Mouse (Mus musculus) 3134 (cell line): ENCODE data around the gene Gimap7.
A peak's percentile ranks its signal among the peaks of the same experiment; 100 is the strongest.

Source experiments
- DNase-seq: peaks from one replicate; pipeline ENCODE4 v3.0.0-alpha.2; 2011; ENCODE audit warnings: low spot score; ENCODE audit not compliant: insufficient read length; ENCODE audit errors: extremely low read depth

Gene Gimap7

GRCm38 (mm10) chr6:48739780-48740055 is 21.3 kb downstream of the Gimap7 start:
- no peak for DNase-seq

GRCm38 (mm10) chr6:48740501-48741169 is 22.2 kb downstream of the Gimap7 start:
- DNase-seq = no peak

- DNase-seq = no peak
These were observed 22.9 kb downstream of the Gimap7 start for GRCm38 (mm10) chr6:48741273-48741672.

GRCm38 (mm10) chr6:48741711-48742206 is 23.3 kb downstream of the Gimap7 start:
- no peak for DNase-seq

- DNase-seq = no peak
These were observed 24.3 kb downstream of the Gimap7 start for GRCm38 (mm10) chr6:48742422-48743351.

GRCm38 (mm10) chr6:48745490-48745889 is 27.1 kb downstream of the Gimap7 start:
- no peak for DNase-seq

- DNase-seq = no peak
These were observed 27.8 kb downstream of the Gimap7 start, which contains the start of gene Gimap5 for GRCm38 (mm10) chr6:48745959-48746889. Gene Gimap5, plus strand, starts transcription at chr6:48746197.

GRCm38 (mm10) chr6:48747091-48747966 is 28.9 kb downstream of the Gimap7 start:
- no peak for DNase-seq

- no peak for DNase-seq
These were observed 45.3 kb downstream of the Gimap7 start for GRCm38 (mm10) chr6:48763567-48764270.

GRCm38 (mm10) chr6:48764496-48764895 is 46.1 kb downstream of the Gimap7 start:
- no peak for DNase-seq

- no peak for DNase-seq
These were observed 49.9 kb downstream of the Gimap7 start for GRCm38 (mm10) chr6:48768178-48768869.

GRCm38 (mm10) chr6:48768933-48769332 is 50.5 kb downstream of the Gimap7 start:
- DNase-seq = no peak

GRCm38 (mm10) chr6:48770696-48771095 is 52.3 kb downstream of the Gimap7 start, which contains the start of gene Gimap3:
Gene Gimap3, minus strand, starts transcription at chr6:48770851.
- no peak for DNase-seq

- peak; percentile 31 for DNase-seq
These were observed 53.6 kb downstream of the Gimap7 start for GRCm38 (mm10) chr6:48772030-48772429.
